Mouse (Mus musculus) layer of hippocampus, adult 6 months (tissue): ENCODE results near the gene Dhx36. TPM values are rescaled to one million over a fixed set of nuclear protein-coding genes. Genes with fewer than 3 reads are reported as not detected.

ENCODE experiments used
- long read RNA-seq, 2 experiments: library from polyadenylated mRNA; unstranded; transcript quantifications; one replicate each; pipeline ENCODE4 v2.0.0; 2019 to 2020
- polyA plus RNA-seq: library from polyadenylated mRNA; unstranded; fragments of <200 nt; fragmentation: Nextera tagmentation; gene quantifications from 2 replicates; pipeline ENCODE4 v1.2.3, GENCODE M21; 2021

Dhx36 gene
- polyA plus RNA-seq: 5.3 and 6.2 TPM in 2 replicates
- long read RNA-seq, experiment 1, partial matches to known transcripts: 14 of 26 reads
- long read RNA-seq, experiment 1, other reads (novel, unspliced or antisense): 11 of 26 reads
- long read RNA-seq, experiment 2, full-length matches to known transcripts: 5 of 21 reads
- long read RNA-seq, experiment 2, partial matches to known transcripts: 11 of 21 reads
- long read RNA-seq, experiment 2, other reads (novel, unspliced or antisense): 5 of 21 reads

GRCm38 (mm10) chr3:62506488-62507205, at the start of gene Dhx36:
Gene Dhx36, minus strand, starts transcription at chr3:62507004.

Other genes with a start within 250 kb of the Dhx36 start
- 14.1 and 15.8 TPM in 2 replicates for gene Arhgef26, start 168.7 kb downstream of the Dhx36 start, polyA plus RNA-seq
- gene Gpr149, start 98.1 kb upstream of the Dhx36 start, polyA plus RNA-seq: 0.64 and 1.1 TPM in 2 replicates